Mouse (Mus musculus) liver, embryonic 11.5 days (tissue): ENCODE measurements around the gene Paqr7. TPM values are rescaled to one million over a fixed set of nuclear protein-coding genes. Genes with fewer than 3 reads are reported as not detected.

Source experiments
- ATAC-seq: fragments of 200-750 bp; cut with Nextera tagmentation; replicated peaks from 2 replicates; pipeline ENCODE4 v1.8.0; 2017; ENCODE audit warnings: moderate number of reproducible peaks, mild to moderate bottlenecking, moderate TSS enrichment, moderate library complexity; ENCODE audit not compliant: low FRiP score
- DNase-seq: peaks from one replicate; pipeline ENCODE4 v3.0.0-alpha.2; 2017; ENCODE audit warnings: low spot score
- H3K27ac ChIP-seq: fragments of 300-500 bp; sonication (generic); 2 replicates; pipeline ENCODE4 v1.5.1; 2014; ENCODE audit warnings: mild to moderate bottlenecking, low read depth, low read length, control low read depth
- H3K27me3 ChIP-seq: fragments of 300-500 bp; sonication (generic); replicated peaks from 2 replicates; pipeline ENCODE4 v1.6.1; 2014; ENCODE audit warnings: low read length, mixed read lengths; ENCODE audit not compliant: control insufficient read depth, insufficient read depth
- H3K36me3 ChIP-seq: fragments of 300-500 bp; sonication (generic); 2 replicates; pipeline ENCODE4 v1.6.1; 2014; ENCODE audit warnings: mild to moderate bottlenecking, low read length, moderate library complexity, mixed read lengths; ENCODE audit not compliant: control insufficient read depth, insufficient read depth
- H3K4me1 ChIP-seq: fragments of 300-500 bp; sonication (generic); replicated peaks from 2 replicates; pipeline ENCODE4 v1.6.1; 2014; ENCODE audit warnings: low read length, mixed read lengths; ENCODE audit not compliant: control insufficient read depth, insufficient read depth
- H3K4me2 ChIP-seq: fragments of 300-500 bp; sonication (generic); 2 replicates; pipeline ENCODE4 v1.6.1; 2014; ENCODE audit warnings: mild to moderate bottlenecking, control low read depth, moderate library complexity
- H3K4me3 ChIP-seq: fragments of 300-500 bp; sonication (generic); 2 replicates; pipeline ENCODE4 v1.5.1; 2014; ENCODE audit warnings: low read depth, low read length, control low read depth
- H3K9ac ChIP-seq: fragments of 300-500 bp; sonication (generic); 2 replicates; pipeline ENCODE4 v1.6.1; 2014; ENCODE audit warnings: low read depth, low read length, control low read depth
- H3K9me3 ChIP-seq: fragments of 300-500 bp; sonication (generic); 2 replicates; pipeline ENCODE4 v1.6.1; 2016; ENCODE audit warnings: low read length, inconsistent platforms, mixed read lengths; ENCODE audit not compliant: control insufficient read depth
- WGBS: fragments of 180-500 bp; shearing (Covaris S2); extraction: QIAGEN DNeasy Blood & Tissue Kit; methylation state at CpG from one replicate; pipeline ENCODE4 v1.1.7; 2014; 5-methylcytosine and 5-hydroxymethylcytosine counted together
- polyA plus RNA-seq: library from polyadenylated mRNA; unstranded; fragments of >200 nt; fragmentation: Nextera tagmentation; extraction: Ambion mirVana; gene quantifications from 2 replicates; pipeline ENCODE4 v1.2.1, GENCODE M21; 2014

Gene Paqr7
- polyA plus RNA-seq, 1 experiment from 2014 or later = 2.5 TPM

GRCm38 (mm10) chr4:134501095-134501494 is 4.6 kb downstream of the Paqr7 start:
- WGBS = 93% methylated on average over 6 of the region's 6 CpGs

DNA sequence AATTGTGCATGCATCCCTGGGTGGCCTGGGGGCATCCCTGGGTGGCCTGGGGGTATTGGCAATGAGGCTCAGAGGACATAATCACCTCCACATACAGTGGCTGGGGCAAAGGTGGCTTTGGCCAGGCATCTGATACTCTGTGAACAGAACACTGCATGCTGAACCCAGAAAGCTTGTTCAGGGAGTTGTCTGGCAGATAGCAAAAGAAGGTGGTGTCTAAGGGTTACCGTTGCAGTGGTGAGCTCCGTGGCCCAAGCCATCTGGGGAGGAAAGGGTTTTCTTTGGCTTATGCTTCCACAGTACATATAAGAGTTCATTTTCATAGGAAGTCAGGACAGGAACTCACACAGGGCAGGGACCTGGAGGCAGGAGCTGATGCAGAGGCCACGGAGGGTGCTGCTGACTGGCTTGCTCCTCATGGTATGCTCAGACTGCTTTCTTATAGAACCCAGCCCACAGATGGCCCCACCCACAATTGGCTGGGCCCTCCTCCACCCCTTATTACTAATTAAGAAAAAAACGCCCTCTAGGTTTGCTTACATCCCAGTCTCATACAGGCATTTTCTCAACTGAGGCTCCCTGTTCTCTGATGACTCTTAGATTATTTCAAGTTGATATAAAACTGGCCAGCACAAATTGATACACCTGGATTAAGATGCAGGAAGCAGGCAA is 7.3 kb downstream of the Paqr7 start:
- Histone ChIP-seq H3K36me3 (no peaks in the 10 kb centered on the region; the same call in 1 of the 2 replicates), H3K27me3 (no peaks in the 10 kb centered on the region), H3K4me3 (no peak overlapping the region), H3K4me2 (0 out of 2 replicates have a peak overlapping the region, but pooled peaks have one; percentile 18), H3K9me3 (no peaks in the 10 kb centered on the region), H3K9ac (no peak overlapping the region), H3K4me1 (peaks cover 35% of the 10 kb centered on the region), H3K27ac (no peak overlapping the region)
- WGBS = 70% methylated on average over 4 of the region's 4 CpGs
- DNase-seq (no peak), ATAC-seq (peak; percentile 26)

More at GRCm38 (mm10) chr4:134501095-134501494, 4.6 kb downstream of the Paqr7 start:
- ATAC-seq (no peak), DNase-seq (no peak)
- peaks cover 34% of the 10 kb centered on the region for H3K4me1 ChIP-seq
- no peaks in the 10 kb centered on the region for H3K27me3 ChIP-seq
- H3K27ac ChIP-seq = no peak overlapping the region
- no peak overlapping the region for H3K4me3 ChIP-seq
- H3K4me2 ChIP-seq = no peak overlapping the region
- H3K9me3 ChIP-seq = no peaks in the 10 kb centered on the region
- H3K9ac ChIP-seq = no peak overlapping the region
- no peaks in the 10 kb centered on the region for H3K36me3 ChIP-seq

- H3K9ac ChIP-seq = no peak overlapping the region
- H3K9me3 ChIP-seq = no peaks in the 10 kb centered on the region
- peak overlapping the region; percentile 70 for H3K27ac ChIP-seq
- peaks cover 30% of the 10 kb centered on the region for H3K4me1 ChIP-seq
- H3K27me3 ChIP-seq = no peaks in the 10 kb centered on the region
- DNase-seq (no peak), ATAC-seq (no peak)
- peak overlapping the region; percentile 19 for H3K4me2 ChIP-seq
- no peaks in the 10 kb centered on the region; the same call in 1 of the 2 replicates for H3K36me3 ChIP-seq
- 67% methylated on average over 4 of the region's 4 CpGs for WGBS
- no peak overlapping the region for H3K4me3 ChIP-seq
Measured at GRCm38 (mm10) chr4:134505303-134505789, 8.8 kb downstream of the Paqr7 start.

DNA sequence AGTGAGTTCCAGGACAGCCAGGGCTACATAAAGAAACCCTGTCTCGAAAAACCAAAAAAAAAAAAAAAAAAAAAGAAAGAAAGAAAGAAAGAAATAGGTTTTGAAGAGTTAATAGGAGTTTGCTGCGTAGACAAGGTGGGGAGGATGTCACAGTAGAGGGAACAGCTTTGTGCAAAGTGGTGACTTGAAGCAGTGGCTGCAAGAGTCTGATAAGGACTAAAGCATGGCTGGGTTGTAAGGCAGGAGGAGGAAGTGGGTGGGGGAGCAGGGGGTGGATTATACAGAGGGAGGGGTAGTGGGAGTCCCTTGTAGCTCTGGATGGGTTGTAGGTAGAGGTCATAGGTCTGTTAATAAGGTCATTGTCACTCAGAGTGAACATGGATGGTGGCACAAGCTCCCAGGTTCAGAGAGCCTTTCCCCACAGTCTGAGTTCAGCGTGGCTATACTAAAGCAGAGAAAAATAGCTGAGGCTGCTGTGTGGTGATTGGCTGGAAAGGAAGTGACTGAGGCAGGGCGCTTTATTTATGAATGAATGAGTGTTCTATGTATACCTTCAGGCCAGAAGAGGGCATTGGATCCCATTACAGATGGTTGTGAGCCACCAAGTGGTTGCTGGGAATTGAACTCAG is 9.6 kb downstream of the Paqr7 start:
- Histone ChIP-seq H3K27ac (peak overlapping the region; percentile 70; the same call in 1 of the 2 replicates), H3K4me1 (peaks cover 30% of the 10 kb centered on the region), H3K27me3 (no peaks in the 10 kb centered on the region), H3K4me2 (no peak overlapping the region), H3K9ac (no peak overlapping the region), H3K9me3 (no peaks in the 10 kb centered on the region), H3K36me3 (no peaks in the 10 kb centered on the region; the same call in 1 of the 2 replicates), H3K4me3 (no peak overlapping the region)
- ATAC-seq = peak; percentile 85
- WGBS = 52% methylated on average over 3 of the region's 4 CpGs
- no peak for DNase-seq

GRCm38 (mm10) chr4:134506713-134507112 is 10.2 kb downstream of the Paqr7 start:
- Histone ChIP-seq H3K9ac (no peak overlapping the region), H3K4me3 (no peak overlapping the region), H3K4me2 (no peak overlapping the region), H3K9me3 (no peaks in the 10 kb centered on the region), H3K36me3 (no peaks in the 10 kb centered on the region; the same call in 1 of the 2 replicates), H3K4me1 (peaks cover 30% of the 10 kb centered on the region), H3K27ac (no peak overlapping the region), H3K27me3 (no peaks in the 10 kb centered on the region)
- WGBS = 82% methylated on average over 19 of the region's 19 CpGs
- DNase-seq = no peak
- no peak for ATAC-seq

GRCm38 (mm10) chr4:134510396-134510795 is 13.9 kb downstream of the Paqr7 start:
- no peak overlapping the region for H3K27ac ChIP-seq
- ATAC-seq = no peak
- H3K4me2 ChIP-seq = peak overlapping the region; percentile 81; the same call in 1 of the 2 replicates
- no peak for DNase-seq
- WGBS = 76% methylated on average over 4 of the region's 4 CpGs
- H3K27me3 ChIP-seq = no peaks in the 10 kb centered on the region
- no peak overlapping the region for H3K4me3 ChIP-seq
- H3K9ac ChIP-seq = 0 out of 2 replicates have a peak overlapping the region, but pooled peaks have one; percentile 20
- peaks cover 3% of the 10 kb centered on the region; the same call in 1 of the 2 replicates for H3K36me3 ChIP-seq
- no peaks in the 10 kb centered on the region for H3K9me3 ChIP-seq
- peaks cover 45% of the 10 kb centered on the region for H3K4me1 ChIP-seq

DNA sequence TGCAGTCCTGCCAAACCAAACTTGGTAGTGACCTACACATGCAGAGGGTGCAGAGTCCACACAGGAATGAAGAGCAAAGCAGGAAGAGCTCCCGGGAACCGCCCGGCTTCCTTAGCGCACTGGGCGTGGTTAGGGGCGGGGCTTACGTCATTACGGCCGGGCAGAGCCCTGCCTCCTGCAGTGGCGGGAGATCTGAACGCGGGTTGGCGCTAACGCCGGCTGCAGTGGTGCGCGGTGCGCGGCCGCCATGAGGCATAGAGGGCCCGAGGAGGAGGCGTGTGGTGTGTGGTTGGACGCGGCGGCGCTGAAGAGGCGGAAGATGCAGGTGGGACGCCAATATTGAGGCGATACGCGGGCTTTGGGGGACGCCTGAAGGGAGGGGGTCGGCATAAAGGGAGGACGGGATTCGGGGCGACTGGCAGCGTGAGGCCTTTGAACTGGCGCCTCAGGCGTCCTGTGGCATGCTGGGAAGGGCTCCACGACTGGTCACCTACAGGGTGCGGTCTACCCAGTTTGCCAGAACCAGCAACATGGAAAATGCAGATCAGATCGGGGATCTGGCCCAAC is 14.4 kb downstream of the Paqr7 start, which contains the start of gene Aunip:
Aunip (plus strand) TSS at position 155 of the 567 bp plus-strand sequence.
- DNase-seq = peak; percentile 94
- H3K4me1 ChIP-seq = peaks cover 47% of the 10 kb centered on the region
- no peaks in the 10 kb centered on the region for H3K9me3 ChIP-seq
- peak within 1 kb of the TSS; percentile 81 for H3K4me2 ChIP-seq
- H3K27ac ChIP-seq = peak within 1 kb of the TSS; percentile 84
- no peaks in the 10 kb centered on the region for H3K27me3 ChIP-seq
- under 1% methylated on average over 42 of the region's 42 CpGs for WGBS
- peak within 1 kb of the TSS; percentile 91 for H3K9ac ChIP-seq
- peak within 1 kb of the TSS; percentile 76 for H3K4me3 ChIP-seq
- ATAC-seq = peak; percentile 85
- peaks cover 5% of the 10 kb centered on the region; the same call in 1 of the 2 replicates for H3K36me3 ChIP-seq

DNA sequence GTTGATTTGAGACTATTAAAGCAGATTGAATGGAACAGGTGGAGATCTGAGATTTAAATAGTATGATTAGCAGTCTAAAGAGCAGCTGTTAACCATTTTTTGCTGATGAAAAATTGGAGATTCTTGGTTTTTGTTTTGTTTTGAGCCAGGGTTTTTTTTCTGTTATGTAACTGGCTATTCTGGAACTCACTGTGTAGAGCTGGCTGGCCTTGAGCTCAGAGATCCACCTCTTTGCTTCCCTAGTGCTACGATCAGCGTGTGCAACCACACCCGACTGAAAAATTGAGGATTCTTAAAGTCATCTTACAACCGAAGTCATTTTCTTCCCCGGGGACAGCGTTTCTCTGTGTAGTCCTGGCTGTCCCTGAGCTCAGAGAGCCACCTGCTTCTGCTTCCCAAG is 15.2 kb downstream of the Paqr7 start:
- H3K27me3 ChIP-seq = no peaks in the 10 kb centered on the region
- 27% methylated on average over 6 of the region's 6 CpGs for WGBS
- DNase-seq (no peak), ATAC-seq (no peak)
- H3K36me3 ChIP-seq = peaks cover 5% of the 10 kb centered on the region; the same call in 1 of the 2 replicates
- no peaks in the 10 kb centered on the region for H3K9me3 ChIP-seq
- peak overlapping the region; percentile 84 for H3K27ac ChIP-seq
- H3K9ac ChIP-seq = peak overlapping the region; percentile 91
- H3K4me2 ChIP-seq = peak overlapping the region; percentile 81
- peak overlapping the region; percentile 76 for H3K4me3 ChIP-seq
- H3K4me1 ChIP-seq = peaks cover 52% of the 10 kb centered on the region
